Mouse (Mus musculus) subcutaneous adipose tissue, adult 2 months (tissue): ENCODE results near the gene Gm5475. TPM values are rescaled to one million over a fixed set of nuclear protein-coding genes. Genes with fewer than 3 reads are reported as not detected.

Experiments
- polyA plus RNA-seq: library from polyadenylated mRNA; depleted of rRNA; stranded (reverse); fragments of >200 nt; gene quantifications from 2 replicates; pipeline ENCODE4 v1.2.3, GENCODE M21; 2012; ENCODE audit warnings: low replicate concordance; rRNA removed

Gm5475 gene
- not detected in 2 replicates for polyA plus RNA-seq

DNA sequence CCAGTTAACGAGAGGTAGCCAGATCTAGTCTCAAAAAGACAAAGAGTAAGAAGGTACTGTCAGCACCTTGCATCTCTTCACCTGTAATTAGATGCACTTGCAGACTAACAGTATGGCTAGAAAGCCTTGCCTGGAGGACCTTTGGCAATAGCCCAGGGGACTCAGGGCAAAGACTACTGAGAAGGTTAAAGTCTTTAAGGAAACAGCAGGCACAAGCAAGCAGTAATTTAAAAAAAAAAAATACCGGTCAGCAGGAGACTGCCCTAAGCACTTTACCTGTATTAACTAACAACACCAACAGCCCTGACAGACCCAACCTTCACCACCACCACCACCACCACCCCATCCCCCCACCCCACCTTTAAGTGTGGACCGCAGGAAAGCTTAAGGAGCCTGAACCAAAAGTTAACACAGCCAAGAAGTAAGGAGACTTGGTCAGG lies at the start of gene Gm5475:
Gene Gm5475, plus strand, starts transcription at position 390 of the 440 bp plus-strand sequence.

DNA sequence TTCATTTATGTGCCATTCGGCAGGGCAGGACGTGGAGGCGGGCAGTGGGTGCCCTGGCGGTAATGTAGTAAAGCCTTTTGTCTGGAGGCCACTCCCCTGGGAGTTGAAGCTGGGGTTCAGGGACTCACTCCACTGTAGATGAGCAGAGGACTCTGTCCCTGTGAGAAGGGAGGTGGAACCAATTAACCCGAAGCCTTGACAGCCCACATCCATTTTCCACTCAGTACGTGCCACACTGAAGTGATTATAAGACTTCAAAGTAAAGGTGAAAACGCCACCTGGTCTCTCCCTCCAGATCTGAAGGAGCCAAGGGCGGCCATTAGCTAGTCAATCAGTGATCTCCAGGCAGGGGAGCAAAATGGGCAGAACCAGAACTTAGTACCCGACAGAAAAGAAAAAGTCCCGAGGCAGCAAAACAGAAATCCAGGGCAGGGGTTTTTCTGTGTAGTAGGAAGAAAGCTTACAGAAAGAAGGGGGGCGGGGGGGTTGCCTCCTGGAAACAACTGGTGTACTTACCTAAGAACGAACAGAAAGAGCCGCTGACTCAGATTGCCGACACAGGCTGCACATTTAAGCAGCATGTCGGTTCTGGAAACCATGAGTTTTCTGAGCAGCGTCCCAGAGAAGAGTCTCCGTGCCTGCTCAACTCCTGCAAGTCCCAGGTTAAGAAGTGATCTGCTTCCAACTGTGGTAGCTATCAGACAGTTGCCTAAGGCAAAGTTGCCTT lies 2.6 kb downstream of the Gm5475 start, which contains the start of gene Slc11a2:
Gene Slc11a2, minus strand, starts transcription at position 677 of the 727 bp plus-strand sequence.

DNA sequence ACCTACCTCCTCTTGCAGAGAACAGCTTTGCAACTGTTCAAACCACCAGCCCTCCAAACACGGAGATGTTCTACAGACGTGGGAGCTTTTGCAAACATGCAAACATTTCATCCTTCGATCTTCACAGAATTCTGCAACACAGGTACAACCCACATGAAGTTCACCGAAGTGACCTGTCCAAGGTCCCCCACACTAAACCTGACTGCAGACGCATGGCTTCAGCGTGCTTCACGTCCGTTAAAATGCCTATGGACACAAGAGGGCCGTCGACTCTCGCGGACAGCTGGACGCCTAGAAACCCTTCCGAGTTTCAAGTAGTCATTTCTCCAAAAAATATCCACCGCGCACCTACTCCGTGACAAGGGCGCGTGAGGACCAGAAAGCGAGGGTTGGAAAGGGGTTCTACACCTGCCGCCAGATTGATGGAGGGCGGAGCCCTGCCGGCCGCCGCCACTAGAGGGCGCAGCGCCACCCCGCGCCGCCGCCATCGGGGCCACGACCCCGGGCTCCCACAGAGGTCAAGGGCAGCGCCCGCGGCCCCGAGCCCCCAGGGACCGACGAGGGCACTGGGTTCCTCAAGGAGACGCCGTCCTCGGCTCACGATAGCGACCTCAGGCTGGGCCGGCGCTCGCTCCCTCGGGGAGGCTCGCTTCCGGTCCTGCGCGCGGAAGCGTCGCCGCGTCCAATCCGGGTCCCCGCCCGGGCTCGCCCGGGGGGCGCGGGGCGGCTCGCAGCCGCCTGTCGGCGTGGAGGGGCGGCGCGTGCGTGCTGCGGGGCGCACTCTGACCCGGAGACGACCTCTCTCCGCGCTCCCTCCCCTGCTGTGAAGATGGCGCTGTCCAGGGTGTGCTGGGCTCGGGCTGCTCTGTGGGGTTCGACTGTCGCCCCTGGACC lies 46.6 kb downstream of the Gm5475 start, which contains the start of gene Letmd1:
Gene Letmd1, plus strand, starts transcription at position 729 of the 894 bp plus-strand sequence.

Other genes starting within 250 kb of the Gm5475 start
- 48.5 and 56.8 TPM in 2 replicates for gene Atf1, start 194.3 kb upstream of the Gm5475 start, polyA plus RNA-seq
- not detected in 2 replicates for gene Tmprss12, start 141.3 kb upstream of the Gm5475 start, polyA plus RNA-seq
- 156 and 205 TPM in 2 replicates for gene Mettl7a1, start 118.0 kb upstream of the Gm5475 start, polyA plus RNA-seq
- gene Mettl7a3, start 87.2 kb upstream of the Gm5475 start, polyA plus RNA-seq, result 0.48 TPM in 1 of 2 replicates, not detected in the other
- 0.10 TPM in 1 of 2 replicates, not detected in the other for gene Methig1, start 69.0 kb upstream of the Gm5475 start, polyA plus RNA-seq
- not detected in 2 replicates for gene Mettl7a2, start 68.9 kb upstream of the Gm5475 start, polyA plus RNA-seq
- not detected in 2 replicates for gene Higd1c, start 57.6 kb upstream of the Gm5475 start, polyA plus RNA-seq
- 38.9 and 55.0 TPM in 2 replicates for gene Slc11a2, start 2.9 kb downstream of the Gm5475 start, polyA plus RNA-seq
- gene Letmd1, start 46.9 kb downstream of the Gm5475 start, polyA plus RNA-seq, result 92.1 and 133 TPM in 2 replicates
- gene Csrnp2, start 73.3 kb downstream of the Gm5475 start, polyA plus RNA-seq, result 3.7 and 6.8 TPM in 2 replicates
- gene Tfcp2, start 129.9 kb downstream of the Gm5475 start, polyA plus RNA-seq, result 9.0 and 18.5 TPM in 2 replicates
- 25.9 and 36.4 TPM in 2 replicates for gene Pou6f1, start 177.8 kb downstream of the Gm5475 start, polyA plus RNA-seq
- 511 and 671 TPM in 2 replicates for gene Dazap2, start 193.2 kb downstream of the Gm5475 start, polyA plus RNA-seq
- 43.6 and 51.9 TPM in 2 replicates for gene Smagp, start 214.8 kb downstream of the Gm5475 start, polyA plus RNA-seq
- 2.9 and 6.6 TPM in 2 replicates for gene Bin2, start 247.4 kb downstream of the Gm5475 start, polyA plus RNA-seq